Mouse (Mus musculus) CD4-positive naive resting alpha-beta T cell, adult 57 days (primary cell): Measurements from ENCODE around the gene Nrm. TPM values are rescaled to one million over a fixed set of nuclear protein-coding genes. Genes with fewer than 3 reads are reported as not detected.

ENCODE experiments used
- total RNA-seq: library from RNA; stranded (reverse); gene quantifications from one replicate; pipeline ENCODE4 v1.2.4, GENCODE M21; 2023

The Nrm gene
- total RNA-seq: 19.7 TPM

DNA sequence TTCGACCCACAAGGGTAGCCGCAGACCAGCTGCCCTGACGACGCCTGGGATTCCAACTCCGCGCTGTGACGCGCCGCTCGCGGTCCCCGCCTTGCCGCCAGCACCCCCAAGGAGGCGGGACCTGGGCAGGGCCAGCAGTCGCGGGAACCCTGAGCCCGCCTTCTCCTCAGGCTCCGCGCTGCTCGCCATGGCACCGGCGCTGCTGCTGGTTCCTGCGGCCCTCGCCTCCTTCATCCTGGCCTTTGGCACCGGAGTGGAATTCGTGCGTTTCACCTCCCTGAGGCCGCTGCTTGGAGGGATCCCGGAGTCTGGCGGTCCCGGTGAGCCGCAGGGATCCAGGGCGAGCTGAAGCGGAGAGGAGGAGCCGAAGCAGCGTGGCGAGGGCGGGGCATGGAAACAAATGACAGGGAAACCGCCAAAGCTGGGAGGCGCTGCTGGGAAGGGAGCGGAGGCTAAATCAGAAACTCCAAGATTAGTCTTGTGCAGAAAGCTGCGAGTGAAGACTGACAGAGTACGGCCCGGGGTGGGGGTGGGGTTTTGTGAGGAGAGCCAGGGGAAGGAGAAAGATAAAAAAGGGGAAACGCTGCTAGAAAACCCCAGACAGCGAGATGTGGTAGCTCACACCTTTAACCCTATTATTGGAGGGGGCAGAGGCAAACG, at the start of gene Nrm:
Gene Nrm, plus strand, starts transcription at position 121 of the 660 bp plus-strand sequence.

DNA sequence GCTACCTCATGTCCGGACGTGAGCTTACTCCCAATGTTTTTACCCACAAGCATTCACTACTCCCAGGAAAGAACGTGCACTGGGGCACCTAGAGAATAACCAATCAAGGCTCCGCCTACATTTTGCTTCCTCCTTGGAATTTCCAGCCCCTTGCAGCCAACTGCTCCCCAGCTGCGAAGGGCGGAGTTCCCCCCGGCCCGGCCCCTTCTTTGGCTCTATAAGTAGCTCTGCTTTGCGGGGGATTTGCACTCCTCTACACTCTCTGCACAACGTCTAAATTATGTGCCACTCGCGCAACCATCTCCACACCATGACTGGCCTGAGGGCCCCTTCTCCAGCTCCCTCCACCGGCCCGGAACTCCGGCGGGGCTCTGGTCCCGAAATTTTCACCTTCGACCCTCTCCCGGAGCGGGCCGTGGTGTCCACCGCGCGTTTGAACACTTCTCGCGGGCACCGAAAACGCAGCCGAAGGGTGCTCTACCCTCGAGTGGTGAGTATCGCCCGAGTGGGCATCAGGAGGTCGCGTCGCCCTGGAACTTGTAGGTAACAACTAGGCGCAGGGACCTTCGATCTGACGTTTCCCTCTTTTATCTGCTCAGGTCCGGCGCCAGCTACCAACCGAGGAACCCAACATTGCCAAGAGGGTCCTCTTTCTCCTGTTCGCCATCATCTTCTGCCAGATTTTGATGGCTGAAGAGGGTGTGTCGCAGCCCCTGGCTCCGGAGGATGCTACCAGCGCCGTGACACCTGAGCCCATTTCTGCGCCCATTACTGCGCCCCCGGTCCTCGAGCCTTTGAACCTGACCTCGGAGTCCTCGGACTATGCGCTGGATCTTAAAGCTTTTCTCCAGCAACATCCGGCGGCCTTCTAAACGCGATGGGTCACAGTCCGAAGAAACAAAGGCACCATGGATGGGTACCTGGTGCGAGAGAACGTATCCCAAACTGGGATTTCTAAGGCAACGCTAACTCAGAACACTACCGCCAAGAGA, 39.4 kb upstream of the Nrm start, which contains the start of gene Ier3:
Gene Ier3, plus strand, starts transcription at position 246 of the 992 bp plus-strand sequence.

GRCm38 (mm10) chr17:35822964-35823937, 37.9 kb upstream of the Nrm start, which contains the start of gene Flot1:
Gene Flot1 (plus strand): TSS chr17:35823230.

DNA sequence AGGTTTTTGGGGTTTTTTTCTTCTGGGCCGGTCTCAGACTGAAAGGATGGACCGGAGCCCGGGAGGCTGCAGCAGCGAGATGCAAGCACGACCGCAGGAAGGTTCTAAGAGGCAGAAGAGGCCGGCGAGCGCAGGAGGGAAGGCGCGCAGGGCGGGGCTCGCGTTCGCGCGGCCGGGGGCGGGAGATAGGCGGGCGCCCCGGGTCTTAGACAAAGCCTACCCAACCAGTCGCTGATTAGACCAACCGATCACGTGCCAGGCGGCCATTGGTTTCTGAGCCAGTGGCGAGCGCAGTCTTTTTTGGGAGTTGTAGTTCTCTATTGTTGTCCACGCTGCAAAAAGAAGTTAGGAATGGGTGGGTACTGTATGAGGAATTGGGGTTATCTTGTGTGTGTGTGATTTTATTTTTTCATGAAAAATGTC, 23.0 kb upstream of the Nrm start, which contains the start of gene Tubb5:
Gene Tubb5, minus strand, starts transcription at position 185 of the 423 bp plus-strand sequence.

GRCm38 (mm10) chr17:35841076-35841950, 19.8 kb upstream of the Nrm start, which contains the start of gene Mdc1:
Gene Mdc1 (plus strand): TSS chr17:35841515.

DNA sequence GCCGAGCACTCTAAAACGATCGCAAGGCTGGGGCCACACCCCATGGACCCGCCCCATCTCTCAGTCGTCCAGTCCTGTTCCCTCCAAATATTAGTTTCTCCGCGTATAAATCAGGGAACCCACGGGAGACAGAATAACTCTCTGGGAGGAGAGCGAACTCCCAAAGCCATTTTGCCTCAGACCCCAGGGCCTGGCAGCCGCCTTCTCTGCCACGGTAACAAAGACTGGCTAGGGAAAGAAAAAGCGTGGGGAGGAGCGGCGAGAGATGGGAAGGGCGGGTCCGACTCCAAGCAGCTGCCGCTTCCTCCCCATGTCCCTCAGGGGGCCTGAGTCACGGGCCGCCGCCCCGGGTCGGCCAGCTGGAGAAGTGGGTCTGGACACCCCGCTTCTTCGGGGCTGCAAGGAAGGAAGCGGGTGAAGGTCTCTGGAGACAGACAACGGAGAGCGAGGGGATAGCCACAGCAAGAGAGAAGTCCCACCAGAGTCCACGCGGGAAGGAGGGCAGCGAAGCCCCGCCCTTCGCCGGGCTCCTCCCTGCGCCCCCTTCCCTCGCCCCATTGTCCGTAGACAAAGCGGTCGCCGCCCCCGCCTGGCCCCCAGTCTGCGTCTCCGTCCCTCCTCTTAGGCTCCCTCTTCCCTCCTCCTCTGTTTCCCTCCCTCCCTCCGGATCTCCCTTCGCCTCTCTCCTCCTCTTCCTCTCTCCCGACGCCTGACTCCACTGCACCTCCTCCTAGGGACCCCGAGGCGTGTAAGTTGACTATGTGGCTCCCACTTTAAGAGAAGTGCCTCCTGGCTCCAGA, 4.6 kb downstream of the Nrm start, which contains the start of gene Ppp1r18:
Gene Ppp1r18, plus strand, starts transcription at position 113 of the 800 bp plus-strand sequence.

DNA sequence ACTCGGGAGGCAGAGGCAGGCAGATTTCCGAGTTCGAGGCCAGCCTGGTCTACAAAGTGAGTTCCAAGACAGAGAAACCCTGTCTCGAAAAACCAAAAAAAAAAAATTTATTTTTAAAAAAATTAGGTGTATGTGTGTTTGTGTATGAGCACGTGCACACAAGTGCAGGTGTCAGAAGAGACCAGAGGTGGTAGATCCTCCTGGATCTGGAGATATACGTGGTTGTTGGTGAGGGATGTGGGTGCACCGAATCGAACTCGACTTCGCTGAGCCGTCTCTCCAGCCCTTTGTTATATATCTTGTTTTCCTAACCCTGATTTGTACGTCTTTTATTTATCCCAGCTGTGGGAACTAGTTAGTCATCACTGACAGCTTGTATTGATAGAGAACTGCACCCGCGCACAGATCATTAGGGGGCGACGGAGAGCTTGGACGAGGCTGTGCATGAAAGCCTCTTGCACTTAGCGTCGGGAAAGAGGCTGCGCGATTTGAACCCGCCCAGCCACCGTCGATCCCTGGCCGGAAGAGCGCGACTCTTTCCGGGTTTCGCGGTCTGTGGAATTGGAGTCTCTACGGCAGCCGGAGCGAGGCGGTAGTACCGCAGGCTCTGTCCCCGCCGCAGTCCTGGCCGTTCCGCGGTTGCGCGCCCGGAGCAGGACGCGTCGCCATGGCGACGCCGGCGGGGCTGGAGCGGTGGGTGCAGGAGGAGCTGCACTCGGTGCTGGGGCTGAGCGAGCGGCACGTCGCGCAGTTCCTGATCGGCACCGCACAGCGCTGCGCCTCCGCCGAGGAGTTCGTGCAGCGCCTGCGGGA, 18.3 kb downstream of the Nrm start, which contains the start of gene Dhx16:
Gene Dhx16, plus strand, starts transcription at position 575 of the 813 bp plus-strand sequence.

DNA sequence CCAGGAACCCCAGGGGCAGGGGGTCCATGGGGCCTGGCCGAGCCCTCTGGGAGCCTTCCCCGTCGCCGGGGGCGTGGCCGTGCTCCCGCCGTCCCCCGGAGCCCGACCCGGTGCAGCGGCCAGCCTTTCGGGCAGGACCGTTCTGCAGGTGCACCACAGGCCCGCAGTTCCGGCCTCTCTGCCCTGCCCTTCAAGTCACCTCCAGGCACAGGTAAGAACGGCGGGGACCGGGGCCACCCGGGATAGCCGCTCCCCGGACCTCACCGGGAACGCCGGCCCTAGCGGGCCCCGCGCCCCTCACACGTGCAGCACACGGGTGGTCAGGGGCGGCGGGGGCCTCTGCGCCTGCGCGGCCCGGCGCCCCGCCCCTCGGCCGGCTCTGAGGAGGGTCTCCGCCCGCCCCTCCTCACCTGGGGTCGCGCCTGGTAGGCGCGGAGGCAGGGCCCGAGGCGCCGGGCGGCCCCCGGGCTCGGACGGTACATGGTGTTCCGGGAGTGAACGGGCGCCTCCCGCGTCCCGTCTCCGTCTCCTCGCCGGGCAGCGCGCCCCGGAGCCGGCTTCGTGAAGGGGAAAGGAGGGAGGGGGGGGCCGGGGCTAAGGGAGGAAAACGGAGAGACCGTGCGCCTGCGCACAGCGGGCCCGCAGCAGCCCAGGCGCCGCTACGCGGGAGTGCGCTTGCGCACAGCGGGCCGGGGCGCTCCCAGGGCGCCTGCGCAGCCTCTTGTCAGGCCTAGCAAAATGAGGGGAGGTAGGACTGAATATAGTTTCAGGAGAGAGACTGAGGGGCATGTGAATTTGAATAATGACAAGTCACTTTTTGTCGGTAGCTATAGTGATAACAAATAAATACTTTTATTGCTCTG, 35.9 kb downstream of the Nrm start, which contains the start of gene 2310061I04Rik:
Gene 2310061I04Rik, minus strand, starts transcription at position 651 of the 863 bp plus-strand sequence.

GRCm38 (mm10) chr17:35909919-35910369, 48.8 kb downstream of the Nrm start, which contains the start of gene Atat1:
Gene Atat1 (minus strand): TSS chr17:35910075.

Other genes with a start within 250 kb of the Nrm start
- gene Gm9573, start 234.7 kb upstream of the Nrm start, total RNA-seq: not detected
- gene Mucl3, start 217.6 kb upstream of the Nrm start, total RNA-seq: not detected
- gene Vars2, start 193.7 kb upstream of the Nrm start, total RNA-seq: 49.3 TPM
- 15.8 TPM for gene Gtf2h4, start 187.6 kb upstream of the Nrm start, total RNA-seq
- gene Ddr1, start 156.7 kb upstream of the Nrm start, total RNA-seq: 15.5 TPM
- gene Ier3, start 39.6 kb upstream of the Nrm start, total RNA-seq: 6.3 TPM
- 46.7 TPM for gene Flot1, start 38.1 kb upstream of the Nrm start, total RNA-seq
- gene Tubb5, start 23.0 kb upstream of the Nrm start, total RNA-seq: 496 TPM
- 79.2 TPM for gene Mdc1, start 19.8 kb upstream of the Nrm start, total RNA-seq
- 272 TPM for gene Ppp1r18, start 4.3 kb downstream of the Nrm start, total RNA-seq
- 95.2 TPM for gene Dhx16, start 18.5 kb downstream of the Nrm start, total RNA-seq
- 30.0 TPM for gene 2310061I04Rik, start 36.1 kb downstream of the Nrm start, total RNA-seq
- 13.5 TPM for gene Atat1, start 48.8 kb downstream of the Nrm start, total RNA-seq
- 61.0 TPM for gene Mrps18b, start 55.1 kb downstream of the Nrm start, total RNA-seq
- gene Ppp1r10, start 55.1 kb downstream of the Nrm start, total RNA-seq: 184 TPM
- gene Abcf1, start 108.4 kb downstream of the Nrm start, total RNA-seq: 129 TPM
- gene Gnl1, start 118.5 kb downstream of the Nrm start, total RNA-seq: 61.6 TPM
- gene Prr3, start 118.9 kb downstream of the Nrm start, total RNA-seq: 67.0 TPM
- gene H2-T24, start 159.2 kb downstream of the Nrm start, total RNA-seq: 25.7 TPM
- 302 TPM for gene H2-T23, start 171.5 kb downstream of the Nrm start, total RNA-seq
- gene H2-T22, start 181.4 kb downstream of the Nrm start, total RNA-seq: 187 TPM
- gene Gm6034, start 181.6 kb downstream of the Nrm start, total RNA-seq: 1.3 TPM
- gene Gm11127, start 197.1 kb downstream of the Nrm start, total RNA-seq: 87.5 TPM